Mouse (Mus musculus) kidney, postnatal 0 days (tissue): ENCODE data around the gene Lamc1. TPM values are rescaled to one million over a fixed set of nuclear protein-coding genes. Genes with fewer than 3 reads are reported as not detected.
A peak's percentile ranks its signal among the peaks of the same experiment; 100 is the strongest.

Source experiments
- ATAC-seq: fragments of 200-750 bp; cut with Nextera tagmentation; replicated peaks from 2 replicates; pipeline ENCODE4 v1.8.0; 2017; ENCODE audit warnings: low read depth, moderate number of reproducible peaks, moderate TSS enrichment, moderate library complexity; ENCODE audit not compliant: low FRiP score
- DNase-seq: peaks from one replicate; pipeline ENCODE4 v3.0.0-alpha.2; 2016; ENCODE audit warnings: low spot score
- H3K27ac ChIP-seq: fragments of 300-500 bp; sonication (generic); 2 replicates; pipeline ENCODE4 v1.5.1; 2014; ENCODE audit warnings: mild to moderate bottlenecking
- H3K27me3 ChIP-seq: fragments of 300-500 bp; sonication (generic); 2 replicates; pipeline ENCODE4 v1.6.1; 2014; ENCODE audit warnings: low read length, mixed read lengths; ENCODE audit not compliant: insufficient read depth
- H3K36me3 ChIP-seq: fragments of 300-500 bp; sonication (generic); 2 replicates; pipeline ENCODE4 v1.6.1; 2014; ENCODE audit warnings: low read length, mixed read lengths; ENCODE audit not compliant: insufficient read depth
- H3K4me1 ChIP-seq: fragments of 300-500 bp; sonication (generic); replicated peaks from 2 replicates; pipeline ENCODE4 v1.6.1; 2014; ENCODE audit warnings: antibody characterized with exemption, low read length, mixed read lengths; ENCODE audit not compliant: insufficient read depth
- H3K4me2 ChIP-seq: fragments of 300-500 bp; sonication (generic); 2 replicates; pipeline ENCODE4 v1.6.1; 2014; ENCODE audit warnings: mild to moderate bottlenecking, low read length, moderate library complexity, mixed read lengths
- H3K4me3 ChIP-seq: fragments of 300-500 bp; sonication (generic); replicated peaks from 2 replicates; pipeline ENCODE4 v1.5.1; 2014; ENCODE audit warnings: low read depth, low read length
- H3K9ac ChIP-seq: fragments of 300-500 bp; sonication (generic); 2 replicates; pipeline ENCODE4 v1.6.1; 2014; ENCODE audit warnings: low read depth, low read length
- H3K9me3 ChIP-seq: fragments of 300-500 bp; sonication (generic); replicated peaks from 2 replicates; pipeline ENCODE4 v1.6.1; 2016; ENCODE audit warnings: low read length, inconsistent platforms, mixed read lengths
- CTCF ChIP-seq: IDR thresholded peaks from 2 replicates; pipeline ENCODE4 v1.5.1; 2016; ENCODE audit warnings: antibody characterized with exemption, low read depth, mild to moderate bottlenecking, moderate library complexity
- WGBS: fragments of 180-500 bp; shearing (Covaris S2); extraction: QIAGEN DNeasy Blood & Tissue Kit; methylation state at CpG from one replicate; pipeline ENCODE4 v1.1.7; 2014; 5-methylcytosine and 5-hydroxymethylcytosine counted together
- polyA plus RNA-seq: library from polyadenylated mRNA; unstranded; fragments of >200 nt; fragmentation: Nextera tagmentation; extraction: Ambion mirVana; gene quantifications from 2 replicates; pipeline ENCODE4 v1.2.1, GENCODE M21; 2015

The Lamc1 gene
- polyA plus RNA-seq, 1 experiment from 2014 or later = 106 TPM

DNA sequence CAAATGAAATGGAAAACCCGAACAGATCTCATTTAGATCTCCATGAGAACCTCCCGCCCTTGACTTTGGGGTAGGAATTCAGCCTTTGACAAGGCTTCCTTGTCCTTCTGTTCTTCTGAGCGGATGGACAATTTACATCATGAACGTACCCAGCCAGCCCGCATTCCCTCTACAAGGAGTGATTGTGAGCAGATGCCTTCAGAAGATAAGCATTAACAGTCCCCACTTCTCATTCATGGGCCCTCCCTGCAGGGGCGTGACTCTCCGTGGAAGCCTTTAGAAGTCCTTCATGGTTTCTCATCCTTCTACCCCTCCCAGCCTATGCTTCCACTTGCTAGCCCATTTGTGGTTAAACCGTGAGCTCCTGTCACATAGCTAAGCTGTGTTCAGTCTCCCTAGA lies 58.9 kb downstream of the Lamc1 start:
- ATAC-seq (no peak), DNase-seq (no peak)
- WGBS = 62% methylated on average over 8 of the region's 8 CpGs
- TF ChIP-seq CTCF = no peak
- Histone ChIP-seq H3K36me3 (no peaks in the 10 kb centered on the region), H3K9me3 (no peaks in the 10 kb centered on the region), H3K4me2 (no peak overlapping the region), H3K27ac (no peak overlapping the region), H3K27me3 (no peaks in the 10 kb centered on the region), H3K9ac (no peak overlapping the region), H3K4me1 (no peaks in the 10 kb centered on the region), H3K4me3 (no peak overlapping the region)

- ATAC-seq = no peak
- no peak overlapping the region for H3K4me3 ChIP-seq
- H3K9ac ChIP-seq = no peak overlapping the region
- no peak overlapping the region for H3K27ac ChIP-seq
- no peaks in the 10 kb centered on the region for H3K9me3 ChIP-seq
- no peaks in the 10 kb centered on the region for H3K27me3 ChIP-seq
- no peak for TF ChIP-seq CTCF
- WGBS = 93% methylated on average over 15 of the region's 15 CpGs
- no peak for DNase-seq
- H3K4me2 ChIP-seq = no peak overlapping the region
- no peaks in the 10 kb centered on the region for H3K36me3 ChIP-seq
- peaks cover 6% of the 10 kb centered on the region; the same call in 1 of the 2 replicates for H3K4me1 ChIP-seq
These were observed 61.8 kb downstream of the Lamc1 start for GRCm38 (mm10) chr1:153270827-153271226.

- Histone ChIP-seq H3K27me3 (no peaks in the 10 kb centered on the region), H3K36me3 (no peaks in the 10 kb centered on the region), H3K9ac (no peak overlapping the region), H3K4me1 (peaks cover 13% of the 10 kb centered on the region), H3K4me3 (no peak overlapping the region), H3K4me2 (no peak overlapping the region), H3K9me3 (no peaks in the 10 kb centered on the region), H3K27ac (no peak overlapping the region)
- DNase-seq (no peak), ATAC-seq (no peak)
- 88% methylated on average over 6 of the region's 6 CpGs for WGBS
- no peak for TF ChIP-seq CTCF
These were observed 62.9 kb downstream of the Lamc1 start for GRCm38 (mm10) chr1:153269681-153270080.

DNA sequence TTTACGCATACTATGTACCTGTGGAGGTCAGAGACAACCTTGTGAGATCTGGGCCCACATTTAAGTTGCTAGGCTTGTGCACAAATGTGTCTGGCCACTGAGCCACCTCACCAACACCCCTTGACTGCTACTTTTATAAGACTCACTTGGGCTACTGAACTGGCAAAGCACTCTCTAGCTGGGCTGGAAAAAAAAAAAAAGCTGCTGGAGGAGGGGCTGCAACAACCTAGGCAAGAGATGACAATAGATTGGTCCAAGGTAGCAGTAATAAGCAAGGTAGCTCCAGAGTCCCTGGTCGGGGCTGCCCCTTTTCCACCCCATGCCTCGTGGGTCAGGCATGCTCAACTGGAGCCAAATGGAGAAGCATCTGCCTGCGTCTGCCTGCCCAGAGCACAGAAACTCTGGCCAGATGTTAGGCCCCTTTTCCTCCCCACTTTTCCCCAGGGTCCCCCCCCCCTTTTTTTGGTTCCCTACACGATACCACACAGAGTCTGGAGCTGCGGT lies 63.7 kb downstream of the Lamc1 start:
- Histone ChIP-seq H3K27me3 (no peaks in the 10 kb centered on the region), H3K4me1 (peaks cover 19% of the 10 kb centered on the region), H3K9ac (no peak overlapping the region), H3K4me2 (no peak overlapping the region), H3K27ac (no peak overlapping the region), H3K4me3 (no peak overlapping the region), H3K36me3 (no peaks in the 10 kb centered on the region), H3K9me3 (no peaks in the 10 kb centered on the region)
- 76% methylated on average over 6 of the region's 6 CpGs for WGBS
- TF ChIP-seq CTCF = no peak
- ATAC-seq (no peak), DNase-seq (no peak)

DNA sequence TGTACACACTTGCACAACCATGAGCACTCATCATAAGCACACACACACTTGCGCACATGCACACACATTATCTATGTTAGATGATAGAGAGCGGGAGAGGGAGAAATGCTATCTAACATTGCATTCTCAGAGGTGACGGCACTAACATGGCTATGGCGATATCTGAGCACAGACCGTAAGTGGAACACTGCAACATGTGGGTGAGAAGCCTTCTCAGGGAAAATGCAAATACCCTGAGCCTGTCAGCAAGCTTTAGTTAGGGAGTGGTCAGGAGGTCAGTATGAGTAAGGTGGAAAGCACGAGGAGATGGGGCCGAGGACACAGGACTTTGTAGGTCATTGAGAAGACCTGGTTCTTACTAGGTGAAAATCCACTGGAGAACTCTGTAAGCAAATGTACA lies 64.3 kb downstream of the Lamc1 start:
- DNase-seq (no peak), ATAC-seq (no peak)
- H3K4me2 ChIP-seq = no peak overlapping the region
- 82% methylated on average over 7 of the region's 7 CpGs for WGBS
- H3K9me3 ChIP-seq = no peaks in the 10 kb centered on the region
- H3K9ac ChIP-seq = no peak overlapping the region
- peaks cover 19% of the 10 kb centered on the region for H3K4me1 ChIP-seq
- H3K27me3 ChIP-seq = no peaks in the 10 kb centered on the region
- no peak overlapping the region for H3K27ac ChIP-seq
- TF ChIP-seq CTCF = no peak
- H3K4me3 ChIP-seq = no peak overlapping the region
- H3K36me3 ChIP-seq = no peaks in the 10 kb centered on the region

- H3K36me3 ChIP-seq = no peaks in the 10 kb centered on the region
- H3K27ac ChIP-seq = 0 out of 2 replicates have a peak overlapping the region, but pooled peaks have one; percentile 70
- no peak overlapping the region for H3K4me2 ChIP-seq
- no peak overlapping the region for H3K4me3 ChIP-seq
- no peak for TF ChIP-seq CTCF
- no peaks in the 10 kb centered on the region for H3K27me3 ChIP-seq
- no peak overlapping the region for H3K9ac ChIP-seq
- H3K4me1 ChIP-seq = peaks cover 19% of the 10 kb centered on the region
- 76% methylated on average over 7 of the region's 7 CpGs for WGBS
- H3K9me3 ChIP-seq = no peaks in the 10 kb centered on the region
- DNase-seq (no peak), ATAC-seq (no peak)
These were observed 64.9 kb downstream of the Lamc1 start for GRCm38 (mm10) chr1:153267730-153268129.

GRCm38 (mm10) chr1:153266891-153267290 lies 65.7 kb downstream of the Lamc1 start:
- peak overlapping the region; percentile 70 for H3K27ac ChIP-seq
- no peaks in the 10 kb centered on the region for H3K9me3 ChIP-seq
- H3K4me3 ChIP-seq = no peak overlapping the region
- H3K27me3 ChIP-seq = no peaks in the 10 kb centered on the region
- ATAC-seq = no peak
- 24% methylated on average over 5 of the region's 5 CpGs for WGBS
- H3K4me2 ChIP-seq = no peak overlapping the region
- TF ChIP-seq CTCF = no peak
- no peak overlapping the region for H3K9ac ChIP-seq
- H3K36me3 ChIP-seq = peaks cover 6% of the 10 kb centered on the region; the same call in 1 of the 2 replicates
- H3K4me1 ChIP-seq = peaks cover 19% of the 10 kb centered on the region
- DNase-seq = peak; percentile 74
